Mouse (Mus musculus) hindbrain, embryonic 16.5 days (tissue): ENCODE results near the gene Fbxo27. TPM values are rescaled to one million over a fixed set of nuclear protein-coding genes. Genes with fewer than 3 reads are reported as not detected.
"Not testable (repeated sequence)": the region's sequence is repeated elsewhere in the genome, so short reads cannot be mapped to it uniquely, and the experiment has no call there.

Source experiments
- ATAC-seq: fragments of 200-750 bp; cut with Nextera tagmentation; 2 replicates; pipeline ENCODE4 v1.8.0; 2017; ENCODE audit warnings: moderate TSS enrichment, moderate library complexity
- H3K27ac ChIP-seq: fragments of 300-500 bp; sonication (generic); 2 replicates; pipeline ENCODE4 v1.5.1; 2014; ENCODE audit warnings: low read depth, mild to moderate bottlenecking, control low read depth, low read length, moderate library complexity
- H3K27me3 ChIP-seq: fragments of 300-500 bp; sonication (generic); replicated peaks from 2 replicates; pipeline ENCODE4 v1.6.1; 2014; ENCODE audit warnings: low read length; ENCODE audit not compliant: control insufficient read depth, insufficient read depth
- H3K36me3 ChIP-seq: fragments of 300-500 bp; sonication (generic); 2 replicates; pipeline ENCODE4 v1.6.1; 2014; ENCODE audit warnings: mild to moderate bottlenecking, low read length, moderate library complexity, mixed read lengths; ENCODE audit not compliant: control insufficient read depth, insufficient read depth
- H3K4me1 ChIP-seq: fragments of 300-500 bp; sonication (generic); 2 replicates; pipeline ENCODE4 v1.6.1; 2014; ENCODE audit warnings: low read depth, low read length; ENCODE audit not compliant: control insufficient read depth, insufficient read depth
- H3K4me2 ChIP-seq: fragments of 300-500 bp; sonication (generic); 2 replicates; pipeline ENCODE4 v1.6.1; 2014; ENCODE audit warnings: mild to moderate bottlenecking, low read length, control low read depth, moderate library complexity
- H3K4me3 ChIP-seq: fragments of 300-500 bp; sonication (generic); 2 replicates; pipeline ENCODE4 v1.5.1; 2014; ENCODE audit warnings: mild to moderate bottlenecking, low read length, control low read depth, moderate library complexity
- H3K9ac ChIP-seq: fragments of 300-500 bp; sonication (generic); 2 replicates; pipeline ENCODE4 v1.6.1; 2014; ENCODE audit warnings: low read depth, mild to moderate bottlenecking, control low read depth, low read length, moderate library complexity
- H3K9me3 ChIP-seq: fragments of 300-500 bp; sonication (generic); 2 replicates; pipeline ENCODE4 v1.6.1; 2014; ENCODE audit warnings: mild to moderate bottlenecking, low read length, moderate library complexity; ENCODE audit not compliant: control insufficient read depth
- WGBS: fragments of 180-500 bp; shearing (Covaris S2); extraction: QIAGEN DNeasy Blood & Tissue Kit; methylation state at CpG from one replicate; pipeline ENCODE4 v1.1.7; 2014; 5-methylcytosine and 5-hydroxymethylcytosine counted together
- polyA plus RNA-seq: library from polyadenylated mRNA; unstranded; fragments of >200 nt; fragmentation: Nextera tagmentation; extraction: Ambion mirVana; gene quantifications from 2 replicates; pipeline ENCODE4 v1.2.1, GENCODE M21; 2015

Fbxo27 gene
- polyA plus RNA-seq, 1 experiment from 2014 or later = 12.9 TPM

DNA sequence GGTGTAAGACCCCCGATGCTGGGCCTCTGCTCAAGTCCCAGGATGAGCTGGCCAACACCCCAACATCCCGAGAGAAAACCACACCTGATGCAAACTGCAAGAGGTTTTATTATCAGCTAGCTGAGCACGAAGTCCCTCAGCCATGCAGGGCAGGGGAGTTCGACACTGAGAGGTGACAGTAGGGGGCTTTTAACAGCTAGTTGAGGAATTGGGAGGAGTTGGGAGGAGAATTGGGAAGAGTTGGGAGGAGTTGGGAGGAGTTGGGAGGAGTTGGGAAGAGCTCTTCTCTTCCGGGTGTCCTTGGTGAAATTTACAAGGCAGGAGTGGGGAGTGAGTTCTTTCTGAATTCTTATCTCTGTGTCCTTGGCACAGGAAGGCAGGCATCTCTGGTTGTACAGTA, 19.9 kb upstream of the Fbxo27 start:
- H3K4me2 ChIP-seq, ATAC-seq, H3K9ac ChIP-seq, H3K4me1 ChIP-seq, H3K36me3 ChIP-seq, H3K9me3 ChIP-seq, H3K27ac ChIP-seq, H3K27me3 ChIP-seq, H3K4me3 ChIP-seq: not testable (repeated sequence)
- WGBS = 71% methylated on average over 5 of the region's 5 CpGs

DNA sequence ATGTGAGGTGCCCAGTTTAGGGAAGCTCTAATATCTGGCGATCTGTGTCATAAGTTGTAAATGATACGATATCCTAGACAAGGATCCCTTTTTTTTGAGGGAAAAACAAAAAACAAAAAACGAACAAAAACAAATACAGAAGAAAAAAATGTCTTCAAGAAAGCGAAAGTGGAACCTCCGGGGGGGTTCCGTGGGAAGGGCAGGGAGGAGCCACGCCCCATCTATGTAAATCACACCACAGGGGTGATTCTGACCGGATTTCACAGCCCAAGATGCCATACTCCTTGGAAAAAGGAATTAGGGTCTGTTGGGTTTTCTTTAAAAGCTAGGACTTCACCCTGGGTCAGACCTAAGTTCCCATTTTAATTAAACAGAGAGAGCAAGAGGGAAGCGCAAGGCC, 17.7 kb upstream of the Fbxo27 start:
- H3K4me1 ChIP-seq = no peaks in the 10 kb centered on the region
- H3K9me3 ChIP-seq = no peaks in the 10 kb centered on the region
- H3K27me3 ChIP-seq = no peaks in the 10 kb centered on the region
- no peaks in the 10 kb centered on the region for H3K36me3 ChIP-seq
- no peak for ATAC-seq
- WGBS = 70% methylated on average over 9 of the region's 9 CpGs
- H3K4me3 ChIP-seq = no peak overlapping the region
- no peak overlapping the region for H3K9ac ChIP-seq
- H3K4me2 ChIP-seq = no peak overlapping the region
- no peak overlapping the region for H3K27ac ChIP-seq

DNA sequence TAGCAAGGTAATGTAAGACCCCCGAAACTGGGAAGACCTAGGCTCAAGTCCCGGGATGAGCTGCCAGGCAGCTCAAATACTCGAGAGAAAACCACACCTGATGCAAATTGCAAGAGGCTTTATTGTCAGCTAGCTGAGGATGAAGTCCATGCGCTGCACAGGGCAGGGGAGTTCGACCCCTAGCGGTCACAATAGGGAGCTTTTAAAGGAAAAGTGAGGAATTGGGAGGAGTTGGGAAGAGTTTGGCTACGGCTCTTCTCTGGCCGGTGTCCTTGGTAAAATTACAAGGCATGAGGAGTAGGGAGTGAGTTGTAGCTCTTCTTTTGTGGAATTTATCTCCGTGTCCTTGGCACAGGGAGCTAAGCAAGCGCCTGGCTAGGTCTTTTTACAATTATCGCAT, 16.9 kb upstream of the Fbxo27 start:
- no peaks in the 10 kb centered on the region for H3K36me3 ChIP-seq
- no peak overlapping the region for H3K4me3 ChIP-seq
- no peak overlapping the region for H3K9ac ChIP-seq
- ATAC-seq = no peak
- no peak overlapping the region for H3K4me2 ChIP-seq
- no peaks in the 10 kb centered on the region for H3K27me3 ChIP-seq
- WGBS = 42% methylated on average over 11 of the region's 11 CpGs
- no peaks in the 10 kb centered on the region for H3K9me3 ChIP-seq
- H3K27ac ChIP-seq = no peak overlapping the region
- H3K4me1 ChIP-seq = no peaks in the 10 kb centered on the region

DNA sequence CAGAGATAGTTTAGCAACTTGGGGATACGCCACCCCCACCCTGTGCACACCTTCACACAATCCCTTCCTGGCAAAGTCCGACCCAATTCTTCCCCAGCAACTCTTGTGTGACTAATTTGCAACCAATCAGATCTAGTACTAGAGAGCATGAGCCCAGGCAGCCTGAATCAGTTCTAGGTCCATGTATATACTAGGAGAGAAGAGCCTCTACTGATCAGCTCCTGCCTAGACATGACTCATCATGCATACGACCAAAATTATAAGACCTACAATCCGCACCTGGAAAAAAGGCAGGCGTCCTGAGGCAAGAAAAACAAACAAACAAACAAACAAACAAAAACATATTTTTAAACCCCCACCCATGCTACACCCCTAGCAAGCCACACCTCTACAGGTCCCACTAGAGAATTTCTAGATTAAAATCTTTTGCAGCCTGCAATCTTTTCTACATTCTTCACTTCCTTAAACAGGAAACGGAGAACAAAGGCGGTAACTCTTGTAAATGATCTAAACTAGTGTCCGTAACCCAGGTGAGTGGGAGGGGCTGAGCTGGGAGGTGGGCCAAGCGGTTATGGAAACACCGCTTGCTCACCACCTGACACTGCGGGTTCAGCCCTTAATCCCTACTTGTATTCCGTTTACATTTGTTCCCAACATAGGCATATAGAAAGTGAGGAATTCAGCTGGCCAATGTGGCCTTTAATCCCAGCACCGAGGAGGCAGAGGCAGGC, 15.7 kb upstream of the Fbxo27 start:
- no peaks in the 10 kb centered on the region for H3K27me3 ChIP-seq
- no peak overlapping the region for H3K4me2 ChIP-seq
- H3K9me3 ChIP-seq = no peaks in the 10 kb centered on the region
- 88% methylated on average over 13 of the region's 13 CpGs for WGBS
- H3K4me1 ChIP-seq = no peaks in the 10 kb centered on the region
- no peak overlapping the region for H3K4me3 ChIP-seq
- H3K9ac ChIP-seq = no peak overlapping the region
- H3K27ac ChIP-seq = no peak overlapping the region
- H3K36me3 ChIP-seq = no peaks in the 10 kb centered on the region
- no peak for ATAC-seq

DNA sequence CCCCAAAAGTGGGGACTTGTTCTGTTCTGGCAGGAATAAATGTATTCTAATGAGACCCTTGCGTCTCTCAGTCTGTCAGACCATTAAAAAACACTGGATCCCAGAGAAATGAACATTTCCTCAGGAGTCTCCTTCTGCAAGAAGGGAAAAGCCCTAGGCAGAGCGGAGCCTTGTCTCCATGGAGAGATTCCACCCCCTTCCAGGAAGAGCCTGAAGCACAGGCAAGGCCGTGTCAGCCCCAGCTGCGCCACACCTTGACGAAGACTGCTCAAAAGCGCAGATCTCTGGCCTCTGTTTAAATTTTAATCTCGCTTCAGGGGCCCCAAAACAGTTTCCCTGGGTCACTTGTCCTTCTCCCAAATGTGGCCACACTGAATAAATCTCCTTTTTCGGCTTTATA, 15.0 kb upstream of the Fbxo27 start:
- no peak for ATAC-seq
- Histone ChIP-seq H3K4me2 (no peak overlapping the region), H3K9me3 (no peaks in the 10 kb centered on the region), H3K9ac (no peak overlapping the region), H3K27me3 (no peaks in the 10 kb centered on the region), H3K36me3 (no peaks in the 10 kb centered on the region), H3K4me3 (no peak overlapping the region), H3K27ac (no peak overlapping the region), H3K4me1 (no peaks in the 10 kb centered on the region)
- WGBS = 88% methylated on average over 8 of the region's 8 CpGs

DNA sequence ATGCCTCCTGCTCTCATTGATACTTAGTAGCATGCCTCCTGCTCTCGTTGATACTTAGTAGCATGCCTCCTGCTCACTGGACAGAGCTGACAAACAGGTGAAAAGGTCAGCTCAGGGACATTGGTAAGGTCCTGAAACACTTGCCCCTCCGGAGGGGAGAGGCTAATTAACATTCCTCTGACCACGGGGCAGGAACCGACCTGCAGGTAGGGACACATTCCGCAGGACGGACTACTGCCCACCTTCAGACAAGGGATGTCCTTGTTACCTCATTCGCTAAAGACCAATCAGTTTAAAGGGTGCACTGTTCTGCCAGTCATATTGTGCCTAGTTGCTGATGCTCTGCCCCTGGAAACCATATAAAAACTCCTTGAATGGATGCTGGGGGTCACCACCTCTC, 1.6 kb upstream of the Fbxo27 start:
- Histone ChIP-seq H3K4me2 (no peak overlapping the region), H3K9ac (no peak overlapping the region), H3K4me3 (no peak overlapping the region), H3K36me3 (no peaks in the 10 kb centered on the region), H3K9me3 (no peaks in the 10 kb centered on the region), H3K27me3 (no peaks in the 10 kb centered on the region; the same call in 1 of the 2 replicates), H3K4me1 (peaks cover 4% of the 10 kb centered on the region), H3K27ac (no peak overlapping the region)
- WGBS = 77% methylated on average over 7 of the region's 7 CpGs
- ATAC-seq = no peak

DNA sequence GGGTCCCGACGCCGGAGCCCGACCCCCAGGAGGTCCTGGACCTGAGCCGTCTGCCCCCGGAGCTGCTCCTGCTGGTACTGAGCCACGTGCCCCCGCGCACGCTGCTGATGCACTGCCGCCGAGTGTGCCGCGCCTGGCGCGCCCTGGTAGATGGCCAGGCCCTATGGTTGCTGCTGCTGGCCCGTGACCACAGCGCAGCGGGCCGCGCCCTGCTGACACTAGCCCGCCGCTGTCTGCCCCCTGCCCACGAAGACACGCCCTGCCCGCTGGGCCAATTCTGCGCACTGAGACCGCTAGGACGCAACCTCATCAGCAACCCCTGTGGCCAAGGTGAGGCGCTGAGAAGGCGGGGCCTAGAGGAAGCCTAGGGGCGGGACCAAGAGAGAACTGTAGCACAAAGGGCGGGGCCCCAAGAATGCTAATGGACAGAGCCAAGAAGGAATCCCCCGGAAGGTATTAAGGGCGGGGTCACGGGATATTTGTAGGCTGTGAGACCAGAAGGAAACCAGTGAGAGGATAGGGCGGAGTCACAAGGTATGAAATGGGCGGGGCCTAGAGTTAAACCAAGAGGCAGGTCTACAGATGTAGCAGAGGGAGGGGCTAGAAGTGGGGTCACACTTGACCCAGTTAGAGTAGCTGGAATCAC, 795 bp downstream of the Fbxo27 start:
- Histone ChIP-seq H3K9ac (peak overlapping the region; percentile 78), H3K27me3 (no peaks in the 10 kb centered on the region; the same call in 1 of the 2 replicates), H3K4me2 (peak overlapping the region; percentile 73), H3K36me3 (0 out of 2 replicates have a peak, but pooled peaks cover 4% of the 10 kb centered on the region), H3K4me1 (peaks cover 4% of the 10 kb centered on the region), H3K27ac (peak overlapping the region; percentile 67), H3K4me3 (peak overlapping the region; percentile 54), H3K9me3 (no peaks in the 10 kb centered on the region)
- under 1% methylated on average over 38 of the region's 38 CpGs for WGBS
- peak; percentile 93 for ATAC-seq

DNA sequence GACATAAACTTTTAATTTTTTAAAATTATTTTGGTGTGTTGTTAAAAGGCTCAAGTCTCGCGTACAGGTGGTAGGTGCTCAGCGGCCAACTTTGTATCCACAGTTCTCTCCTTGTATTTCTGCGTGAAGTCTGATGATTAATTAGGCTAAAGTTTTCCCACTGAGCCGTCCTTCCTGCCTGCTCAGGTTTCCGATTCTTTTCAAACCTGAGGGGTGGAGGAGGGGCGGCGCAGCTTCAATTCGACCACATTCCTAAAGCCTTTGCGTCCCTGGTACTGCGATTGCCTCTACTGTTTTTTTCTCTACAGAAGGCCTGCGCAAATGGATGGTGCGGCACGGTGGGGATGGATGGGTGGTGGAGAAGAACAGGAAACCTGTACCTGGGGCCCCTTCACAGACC, 1.8 kb downstream of the Fbxo27 start:
- H3K9ac ChIP-seq = 0 out of 2 replicates have a peak overlapping the region, but pooled peaks have one; percentile 4
- peaks cover 4% of the 10 kb centered on the region for H3K4me1 ChIP-seq
- no peaks in the 10 kb centered on the region for H3K9me3 ChIP-seq
- no peak overlapping the region for H3K27ac ChIP-seq
- no peak for ATAC-seq
- H3K4me2 ChIP-seq = peak overlapping the region; percentile 73
- H3K4me3 ChIP-seq = peak overlapping the region; percentile 3; the same call in 1 of the 2 replicates
- H3K27me3 ChIP-seq = no peaks in the 10 kb centered on the region; the same call in 1 of the 2 replicates
- H3K36me3 ChIP-seq = 0 out of 2 replicates have a peak, but pooled peaks cover 4% of the 10 kb centered on the region
- WGBS = 6% methylated on average over 14 of the region's 14 CpGs

DNA sequence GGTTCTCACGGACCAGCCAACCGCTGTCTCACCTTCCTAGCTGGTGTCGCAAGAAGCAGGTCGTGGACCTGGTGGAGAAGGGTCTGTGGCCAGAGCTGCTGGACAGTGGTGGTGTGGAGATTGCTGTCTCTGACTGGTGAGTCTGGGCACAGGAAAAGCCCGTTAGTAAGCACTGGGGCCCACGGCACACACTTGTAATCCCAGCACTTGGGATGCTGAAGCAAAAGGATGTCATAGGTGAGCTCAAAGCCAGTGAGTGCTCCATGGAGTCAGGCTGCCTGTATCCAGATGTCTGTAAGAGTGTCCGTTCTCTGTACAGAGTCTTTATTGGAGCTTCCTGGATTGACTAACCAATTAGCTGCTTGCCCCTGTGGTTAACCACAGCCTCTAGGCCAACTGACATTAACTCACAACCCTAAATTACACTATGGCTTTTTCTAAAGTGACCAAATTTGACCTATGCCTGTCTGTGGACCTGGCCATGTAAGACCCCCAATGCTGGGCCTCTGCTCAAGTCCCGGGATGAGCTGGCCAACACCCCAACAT, 2.4 kb downstream of the Fbxo27 start:
- Histone ChIP-seq H3K9me3 (no peaks in the 10 kb centered on the region), H3K4me1 (peaks cover 4% of the 10 kb centered on the region), H3K27ac (no peak overlapping the region), H3K27me3 (no peaks in the 10 kb centered on the region; the same call in 1 of the 2 replicates), H3K9ac (no peak overlapping the region), H3K4me3 (no peak overlapping the region), H3K4me2 (no peak overlapping the region; the same call in 1 of the 2 replicates), H3K36me3 (0 out of 2 replicates have a peak, but pooled peaks cover 4% of the 10 kb centered on the region)
- 53% methylated on average over 8 of the region's 8 CpGs for WGBS
- no peak for ATAC-seq
